ENCODE assay signal across 8 mouse cellular contexts in genomic region chr7:68085870-68086341, GRCm38 (mm10).
A peak's percentile ranks its signal among the peaks of the same experiment; 100 is the strongest.
DNase-seq lines count a peak whose midpoint lies in the region; ATAC-seq and TF ChIP-seq lines count a peak whose summit lies in the region.

No protein-coding gene starts in this region.

- DNase-seq in T-cell, adult 2 months (ENCODE audit: low spot score), result peak; percentile 13
- peak; percentile 55 to 62 for DNase-seq in heart, adult 18-20 months
- peak; percentile 51 for DNase-seq in lung, postnatal 10 days
- no peak for DNase-seq in right cerebral cortex, postnatal 36 days (ENCODE audit: low spot score in 2 of 2)
- no peak for DNase-seq in spleen, postnatal 14 days (ENCODE audit: low spot score in 2 of 2)
- no peak for DNase-seq in B cell, adult 2 months

- H3K27ac ChIP-seq in intestine, postnatal 0 days (ENCODE audit: low read depth, low read length), result peak overlapping the region; percentile 35; the same call in 1 of the 2 replicates

- H3K4me3 ChIP-seq in intestine, postnatal 0 days (ENCODE audit: low read depth, low read length), result no peak overlapping the region

- no peaks in the 10 kb centered on the region for H3K27me3 ChIP-seq in intestine, postnatal 0 days (replicated peaks; ENCODE audit: control insufficient read depth, insufficient read depth, low read length)

- WGBS in intestine, postnatal 0 days, result 60% methylated on average over 4 of the region's 4 CpGs

- no peaks in the 10 kb centered on the region for H3K9me3 ChIP-seq in intestine, postnatal 0 days (ENCODE audit: control insufficient read depth)

- ATAC-seq in CD4-positive, CD25-positive, alpha-beta regulatory T cell, adult 4 months, result peak; percentile 29
- ATAC-seq in intestine, postnatal 0 days, result no peak

- H3K4me2 ChIP-seq in intestine, postnatal 0 days (replicated peaks; ENCODE audit: low read depth), result peak overlapping the region; percentile 45; the same call in 1 of the 2 replicates

- no peaks in the 10 kb centered on the region for H3K4me1 ChIP-seq in intestine, postnatal 0 days (replicated peaks; ENCODE audit: control insufficient read depth, insufficient read depth, low read length)

- no peak overlapping the region for H3K9ac ChIP-seq in intestine, postnatal 0 days (ENCODE audit: low read depth, low read length)

- no peak for TF ChIP-seq CTCF in intestine, postnatal 0 days (IDR thresholded peaks at IDR 0.05; ENCODE audit: low read depth)

- H3K36me3 ChIP-seq in intestine, postnatal 0 days (ENCODE audit: control insufficient read depth, insufficient read depth), result no peaks in the 10 kb centered on the region

Comparison
In these comparisons a context has a peak if more than half of its experiments do, and no peak if none do; other contexts are left out.
1. DNase-seq: peak in T-cell, adult 2 months (single experiment), heart, adult 18-20 months (2 of 2) and lung, postnatal 10 days (single experiment); none in right cerebral cortex, postnatal 36 days (0 of 2), spleen, postnatal 14 days (0 of 2) and B cell, adult 2 months (0 of 2).